Comparison of ENCODE assay signal across 9 mouse cellular contexts in the genomic region with DNA sequence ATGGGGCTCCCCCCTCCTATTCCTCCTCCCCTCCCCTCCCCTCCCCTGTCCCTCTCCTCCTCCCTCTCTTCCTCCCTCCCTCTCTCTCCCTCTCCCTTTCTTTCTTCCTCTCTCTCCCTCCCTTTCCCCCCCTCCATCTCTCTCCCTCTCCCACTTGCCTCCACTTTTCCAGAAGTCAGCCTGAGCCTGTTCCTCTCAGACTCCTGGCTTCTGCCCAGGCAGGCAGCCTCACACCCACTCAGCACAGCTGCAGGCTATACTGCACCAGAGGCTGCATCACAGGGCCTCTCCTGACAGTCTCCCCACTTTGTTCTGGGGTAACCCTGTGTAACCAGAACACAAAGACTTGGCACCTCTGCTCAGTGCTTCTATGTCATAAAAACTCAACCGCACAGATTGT.
A peak's percentile ranks its signal among the peaks of the same experiment; 100 is the strongest.
DNase-seq lines count a peak whose midpoint lies in the region; ATAC-seq lines count a peak whose summit lies in the region.
"Had no signal": no experiment of that assay in that cellular context is flagged by ENCODE, and none has a peak within 500 bp of the region (broad histone marks: within the 10 kb centered on the region; RNA-seq: fewer than 3 reads in every experiment).

No protein-coding gene starts in this region.

- no peaks in the 10 kb centered on the region for H3K36me3 ChIP-seq in forebrain, embryonic 15.5 days
- H3K36me3 ChIP-seq in forebrain, embryonic 10.5 days (replicated peaks), result no peaks in the 10 kb centered on the region
- H3K36me3 ChIP-seq: neural tube, embryonic 13.5 days had no signal

- H3K9ac ChIP-seq in forebrain, embryonic 15.5 days (replicated peaks), result no peak overlapping the region
- H3K9ac ChIP-seq: neural tube, embryonic 13.5 days had no signal

- no peak overlapping the region for H3K4me2 ChIP-seq in forebrain, embryonic 15.5 days (replicated peaks)
- H3K4me2 ChIP-seq: neural tube, embryonic 13.5 days had no signal

- H3K4me1 ChIP-seq in forebrain, embryonic 15.5 days, result peaks cover 11% of the 10 kb centered on the region
- peaks cover 5% of the 10 kb centered on the region for H3K4me1 ChIP-seq in forebrain, embryonic 10.5 days

- H3K27me3 ChIP-seq in forebrain, embryonic 15.5 days, result no peaks in the 10 kb centered on the region
- no peaks in the 10 kb centered on the region for H3K27me3 ChIP-seq in forebrain, embryonic 10.5 days (ENCODE audit: poor library complexity, severe bottlenecking)
- H3K27me3 ChIP-seq: neural tube, embryonic 13.5 days had no signal

- no peak overlapping the region for H3K4me3 ChIP-seq in forebrain, embryonic 15.5 days
- no peak overlapping the region for H3K4me3 ChIP-seq in forebrain, embryonic 10.5 days
- H3K4me3 ChIP-seq: neural tube, embryonic 13.5 days had no signal

- no peak for DNase-seq in forebrain, embryonic 10.5 days (ENCODE audit: extremely low spot score, low spot score)
- DNase-seq in left cerebral cortex, adult 11 months (ENCODE audit: low spot score), result peak; percentile 51
- DNase-seq in left cerebral cortex, postnatal 4 days, result no peak
- peak; percentile 28 to 36 for DNase-seq in frontal cortex, postnatal 25 days (ENCODE audit: low spot score in 2 of 2)
- peak; percentile 53 to 71 for DNase-seq in right cerebral cortex, adult 2 months (ENCODE audit: low spot score in 2 of 2)
- no peak for DNase-seq in adrenal gland, postnatal 14 days

- intact Hi-C loops in left cerebral cortex, postnatal 4 days (cut with DNase I), result no loop called here

- ATAC-seq in forebrain, embryonic 15.5 days (replicated peaks), result peak; percentile 51; the same call in 1 of the 2 replicates
- ATAC-seq in megakaryocyte, adult 5-6 weeks (ENCODE audit: poor library complexity, severe bottlenecking), result no peak

- H3K9me3 ChIP-seq in forebrain, embryonic 15.5 days, result no peaks in the 10 kb centered on the region
- H3K9me3 ChIP-seq in forebrain, embryonic 10.5 days, result no peaks in the 10 kb centered on the region
- H3K9me3 ChIP-seq: neural tube, embryonic 13.5 days had no signal

- H3K27ac ChIP-seq in forebrain, embryonic 15.5 days (replicated peaks), result peak overlapping the region; percentile 5; the same call in 1 of the 2 replicates
- no peak overlapping the region for H3K27ac ChIP-seq in forebrain, embryonic 10.5 days
- H3K27ac ChIP-seq: neural tube, embryonic 13.5 days had no signal

- WGBS in forebrain, embryonic 15.5 days, result 76% methylated on average over 1 of the region's 1 CpGs
- WGBS in forebrain, embryonic 10.5 days, result 91% methylated on average over 1 of the region's 1 CpGs

Comparison
In these comparisons a context has a peak if more than half of its experiments do, and no peak if none do; other contexts are left out.
1. DNase-seq: peak in left cerebral cortex, adult 11 months (single experiment), frontal cortex, postnatal 25 days (2 of 2) and right cerebral cortex, adult 2 months (2 of 2); none in forebrain, embryonic 10.5 days (single experiment), left cerebral cortex, postnatal 4 days (single experiment) and adrenal gland, postnatal 14 days (single experiment).